Comparison of ENCODE assay signal across 25 mouse cellular contexts in the genomic region with DNA sequence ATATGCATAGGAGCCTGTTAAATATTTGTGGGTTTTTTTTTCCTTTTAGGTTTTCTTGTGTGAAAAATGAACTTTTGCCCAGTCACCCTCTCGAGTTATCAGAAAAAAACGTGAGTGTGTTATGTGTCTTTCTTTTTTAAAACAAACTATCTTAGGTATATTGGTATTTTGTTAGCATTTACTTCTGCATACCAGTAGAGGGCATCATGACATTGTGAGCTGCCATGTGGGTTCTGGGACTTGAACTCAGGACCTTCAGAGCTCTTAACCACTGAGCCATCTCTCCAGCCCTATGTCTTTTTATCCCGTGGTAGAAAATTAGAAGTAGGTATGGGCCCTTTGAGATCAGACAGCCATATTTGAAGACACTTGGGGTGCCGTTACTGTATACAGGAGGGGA. TPM values are rescaled to one million over a fixed set of nuclear protein-coding genes. Genes with fewer than 3 reads are reported as not detected.
A peak's percentile ranks its signal among the peaks of the same experiment; 100 is the strongest.
DNase-seq lines count a peak whose midpoint lies in the region; ATAC-seq and TF ChIP-seq lines count a peak whose summit lies in the region.
"Had no signal": no experiment of that assay in that cellular context is flagged by ENCODE, and none has a peak within 500 bp of the region (broad histone marks: within the 10 kb centered on the region; RNA-seq: fewer than 3 reads in every experiment).

No protein-coding gene starts in this region.

- H3K27me3 ChIP-seq in kidney, postnatal 0 days (ENCODE audit: insufficient read depth, low read length), result no peaks in the 10 kb centered on the region
- H3K27me3 ChIP-seq in kidney, embryonic 15.5 days, result no peaks in the 10 kb centered on the region
- H3K27me3 ChIP-seq in lung, postnatal 0 days (replicated peaks; ENCODE audit: insufficient read depth, low read length), result no peaks in the 10 kb centered on the region
- H3K27me3 ChIP-seq in stomach, postnatal 0 days (ENCODE audit: control insufficient read depth, insufficient read depth, low read length), result no peaks in the 10 kb centered on the region
- H3K27me3 ChIP-seq in hindbrain, embryonic 10.5 days (ENCODE audit: insufficient read depth, poor library complexity, severe bottlenecking), result no peaks in the 10 kb centered on the region
- H3K27me3 ChIP-seq: embryonic facial prominence, embryonic 12.5 days; hindbrain, embryonic 13.5 days had no signal

- peaks cover 63% of the 10 kb centered on the region for H3K36me3 ChIP-seq in kidney, postnatal 0 days (ENCODE audit: insufficient read depth, low read length)
- H3K36me3 ChIP-seq in kidney, embryonic 15.5 days, result peaks cover 100% of the 10 kb centered on the region
- peaks cover 25% of the 10 kb centered on the region; the same call in 1 of the 2 replicates for H3K36me3 ChIP-seq in lung, postnatal 0 days (ENCODE audit: insufficient read depth, low read length)
- peaks cover 9% of the 10 kb centered on the region; the same call in 1 of the 2 replicates for H3K36me3 ChIP-seq in stomach, postnatal 0 days (ENCODE audit: control insufficient read depth, insufficient read depth, low read length)
- H3K36me3 ChIP-seq in hindbrain, embryonic 10.5 days, result peaks cover 100% of the 10 kb centered on the region

- no peak for TF ChIP-seq EP300 in lung, postnatal 0 days (IDR thresholded peaks at IDR 0.05)
- no peak for TF ChIP-seq EP300 in stomach, postnatal 0 days (optimal IDR thresholded peaks at IDR 0.05)

- DNase-seq in gastrocnemius, adult 2 months, result no peak
- DNase-seq in gastrocnemius, postnatal 10 days, result no peak
- DNase-seq in kidney, postnatal 0 days (ENCODE audit: low spot score), result no peak
- DNase-seq in lung, postnatal 0 days (ENCODE audit: low spot score), result no peak
- no peak for DNase-seq in lung, postnatal 10 days
- no peak for DNase-seq in stomach, postnatal 0 days (ENCODE audit: low spot score)
- DNase-seq in hindbrain, embryonic 10.5 days (ENCODE audit: low spot score), result no peak
- DNase-seq: cerebellum, adult 2 months; cerebellum, postnatal 25 days; heart, postnatal 10 days; kidney, adult 9 months; kidney, postnatal 4 days; layer of hippocampus, adult 9-11 months; lung, adult 2 months; right cerebral cortex, adult 18-20 months; thymus, postnatal 14 days had no signal

- TF ChIP-seq CTCF in gastrocnemius, adult 2 months (IDR thresholded peaks at IDR 0.05), result peak; percentile 34
- TF ChIP-seq CTCF in kidney, postnatal 0 days (IDR thresholded peaks at IDR 0.05; ENCODE audit: low read depth), result peak; percentile 45; the same call in 1 of the 2 replicates
- peak; percentile 46 for TF ChIP-seq CTCF in lung, postnatal 0 days (IDR thresholded peaks at IDR 0.05)
- TF ChIP-seq CTCF in stomach, postnatal 0 days (IDR thresholded peaks at IDR 0.05; ENCODE audit: low read depth), result peak; percentile 46

- ATAC-seq in kidney, postnatal 0 days (replicated peaks; ENCODE audit: low FRiP score, low read depth), result no peak
- no peak for ATAC-seq in kidney, embryonic 15.5 days (replicated peaks; ENCODE audit: low FRiP score)
- no peak for ATAC-seq in lung, postnatal 0 days
- no peak for ATAC-seq in stomach, postnatal 0 days (ENCODE audit: low FRiP score, low TSS enrichment)
- ATAC-seq: inflammation-experienced regulatory T-cells, adult 6 months; midbrain, embryonic 16.5 days had no signal

- no peak overlapping the region for H3K27ac ChIP-seq in gastrocnemius, adult 2 months
- H3K27ac ChIP-seq in kidney, postnatal 0 days, result no peak overlapping the region
- no peak overlapping the region for H3K27ac ChIP-seq in kidney, embryonic 15.5 days
- 0 out of 2 replicates have a peak overlapping the region, but pooled peaks have one; percentile 20 for H3K27ac ChIP-seq in lung, postnatal 0 days (ENCODE audit: low read length)
- H3K27ac ChIP-seq in stomach, postnatal 0 days (replicated peaks), result no peak overlapping the region
- H3K27ac ChIP-seq in hindbrain, embryonic 10.5 days, result no peak overlapping the region
- H3K27ac ChIP-seq: embryonic facial prominence, embryonic 12.5 days; hindbrain, embryonic 13.5 days; limb, embryonic 10.5 days; macrophage had no signal

- intact Hi-C loops in gastrocnemius, adult 2 months (cut with DNase I), result no loop called here

- H3K9me3 ChIP-seq in kidney, postnatal 0 days (replicated peaks; ENCODE audit: low read length), result no peaks in the 10 kb centered on the region
- no peaks in the 10 kb centered on the region for H3K9me3 ChIP-seq in kidney, embryonic 15.5 days (replicated peaks)
- no peaks in the 10 kb centered on the region for H3K9me3 ChIP-seq in lung, postnatal 0 days (ENCODE audit: low read length)
- no peaks in the 10 kb centered on the region for H3K9me3 ChIP-seq in stomach, postnatal 0 days (ENCODE audit: control insufficient read depth, low read length)
- H3K9me3 ChIP-seq in hindbrain, embryonic 10.5 days, result no peaks in the 10 kb centered on the region
- H3K9me3 ChIP-seq: embryonic facial prominence, embryonic 12.5 days; G1E; hindbrain, embryonic 13.5 days; limb, embryonic 10.5 days had no signal

- no peak overlapping the region for H3K4me3 ChIP-seq in gastrocnemius, adult 2 months
- H3K4me3 ChIP-seq in kidney, postnatal 0 days (replicated peaks; ENCODE audit: low read depth, low read length), result no peak overlapping the region
- no peak overlapping the region for H3K4me3 ChIP-seq in kidney, embryonic 15.5 days (replicated peaks)
- no peak overlapping the region for H3K4me3 ChIP-seq in lung, postnatal 0 days (ENCODE audit: low read depth, low read length)
- no peak overlapping the region for H3K4me3 ChIP-seq in stomach, postnatal 0 days (ENCODE audit: low read depth, low read length)
- no peak overlapping the region for H3K4me3 ChIP-seq in hindbrain, embryonic 10.5 days
- H3K4me3 ChIP-seq: embryonic facial prominence, embryonic 12.5 days; hindbrain, embryonic 13.5 days; limb, embryonic 10.5 days had no signal

- no peak overlapping the region for H3K9ac ChIP-seq in kidney, postnatal 0 days (ENCODE audit: low read depth, low read length)
- no peak overlapping the region for H3K9ac ChIP-seq in kidney, embryonic 15.5 days
- H3K9ac ChIP-seq in lung, postnatal 0 days (replicated peaks; ENCODE audit: low read depth), result no peak overlapping the region
- no peak overlapping the region for H3K9ac ChIP-seq in stomach, postnatal 0 days (ENCODE audit: low read length)
- H3K9ac ChIP-seq: embryonic facial prominence, embryonic 12.5 days; hindbrain, embryonic 13.5 days had no signal

- WGBS in kidney, postnatal 0 days, result 93% methylated on average over 4 of the region's 4 CpGs
- 96% methylated on average over 4 of the region's 4 CpGs for WGBS in kidney, embryonic 15.5 days
- 82% methylated on average over 4 of the region's 4 CpGs for WGBS in lung, postnatal 0 days
- WGBS in stomach, postnatal 0 days, result 93% methylated on average over 4 of the region's 4 CpGs
- WGBS in hindbrain, embryonic 10.5 days, result 89% methylated on average over 4 of the region's 4 CpGs

- H3K4me1 ChIP-seq in kidney, postnatal 0 days (replicated peaks; ENCODE audit: insufficient read depth, low read length), result no peaks in the 10 kb centered on the region
- no peaks in the 10 kb centered on the region for H3K4me1 ChIP-seq in kidney, embryonic 15.5 days
- H3K4me1 ChIP-seq in lung, postnatal 0 days (ENCODE audit: insufficient read depth, low read depth, low read length), result no peaks in the 10 kb centered on the region
- no peaks in the 10 kb centered on the region for H3K4me1 ChIP-seq in stomach, postnatal 0 days (replicated peaks; ENCODE audit: control insufficient read depth, insufficient read depth)
- H3K4me1 ChIP-seq in hindbrain, embryonic 10.5 days (replicated peaks), result no peaks in the 10 kb centered on the region
- H3K4me1 ChIP-seq: embryonic facial prominence, embryonic 12.5 days; hindbrain, embryonic 13.5 days; limb, embryonic 10.5 days had no signal

- H3K4me2 ChIP-seq in kidney, postnatal 0 days (ENCODE audit: low read length), result no peak overlapping the region
- H3K4me2 ChIP-seq in kidney, embryonic 15.5 days, result no peak overlapping the region
- H3K4me2 ChIP-seq in lung, postnatal 0 days (replicated peaks; ENCODE audit: low read depth, low read length), result no peak overlapping the region
- H3K4me2 ChIP-seq in stomach, postnatal 0 days (replicated peaks; ENCODE audit: low read depth), result no peak overlapping the region
- H3K4me2 ChIP-seq: embryonic facial prominence, embryonic 12.5 days; heart, embryonic 11.5 days; hindbrain, embryonic 13.5 days had no signal

RNA-seq across cellular contexts. Expression of gene Pomp, which starts 8.4 kb away (rescaled TPM):
- total RNA-seq in gastrocnemius, adult 2 months (2021), result 100 to 1,000 TPM; 141 to 146 TPM
- 100 to 1,000 TPM; 139 to 152 TPM for total RNA-seq in gastrocnemius, postnatal 10 days (2021)
- 521 and 525 TPM in 2 replicates for polyA plus RNA-seq in kidney, postnatal 0 days (2015; fragmentation: Nextera tagmentation; extraction: Ambion mirVana)
- 481 and 542 TPM in 2 replicates for polyA plus RNA-seq in kidney, embryonic 15.5 days (2015; fragmentation: Nextera tagmentation; extraction: Ambion mirVana)
- 393 and 397 TPM in 2 replicates for polyA plus RNA-seq in lung, postnatal 0 days (2015; fragmentation: Nextera tagmentation; extraction: Ambion mirVana)
- 419 and 427 TPM in 2 replicates for polyA plus RNA-seq in stomach, postnatal 0 days (2015; fragmentation: Nextera tagmentation; extraction: Ambion mirVana)
- polyA plus RNA-seq in hindbrain, embryonic 10.5 days (2016; fragmentation: Nextera tagmentation; extraction: Ambion mirVana), result 499 and 521 TPM in 2 replicates

RNA-seq across cellular contexts. Expression of gene Slc46a3, which starts 25.9 kb away (rescaled TPM):
- total RNA-seq in gastrocnemius, adult 2 months (2021), result 10 to 100 TPM in 1 of 2 experiments, 1 to 10 TPM in 1; 9.0 to 10.6 TPM
- 1 to 10 TPM; 3.7 to 4.2 TPM for total RNA-seq in gastrocnemius, postnatal 10 days (2021)
- 2.9 and 3.0 TPM in 2 replicates for polyA plus RNA-seq in kidney, postnatal 0 days (2015; fragmentation: Nextera tagmentation; extraction: Ambion mirVana)
- 2.3 and 2.5 TPM in 2 replicates for polyA plus RNA-seq in kidney, embryonic 15.5 days (2015; fragmentation: Nextera tagmentation; extraction: Ambion mirVana)
- 9.4 and 10.7 TPM in 2 replicates for polyA plus RNA-seq in lung, postnatal 0 days (2015; fragmentation: Nextera tagmentation; extraction: Ambion mirVana)
- polyA plus RNA-seq in stomach, postnatal 0 days (2015; fragmentation: Nextera tagmentation; extraction: Ambion mirVana), result 2.7 and 3.2 TPM in 2 replicates
- 3.0 and 3.9 TPM in 2 replicates for polyA plus RNA-seq in hindbrain, embryonic 10.5 days (2016; fragmentation: Nextera tagmentation; extraction: Ambion mirVana)
